Mouse (Mus musculus): ENCODE measurements at regions not wholly inside any gene's neighbourhood (a gene's known extent, or its start where the extent isn't known, plus 50 kb on each side); places are given as distances from the start of the nearest gene placed in this dataset.

DNA sequence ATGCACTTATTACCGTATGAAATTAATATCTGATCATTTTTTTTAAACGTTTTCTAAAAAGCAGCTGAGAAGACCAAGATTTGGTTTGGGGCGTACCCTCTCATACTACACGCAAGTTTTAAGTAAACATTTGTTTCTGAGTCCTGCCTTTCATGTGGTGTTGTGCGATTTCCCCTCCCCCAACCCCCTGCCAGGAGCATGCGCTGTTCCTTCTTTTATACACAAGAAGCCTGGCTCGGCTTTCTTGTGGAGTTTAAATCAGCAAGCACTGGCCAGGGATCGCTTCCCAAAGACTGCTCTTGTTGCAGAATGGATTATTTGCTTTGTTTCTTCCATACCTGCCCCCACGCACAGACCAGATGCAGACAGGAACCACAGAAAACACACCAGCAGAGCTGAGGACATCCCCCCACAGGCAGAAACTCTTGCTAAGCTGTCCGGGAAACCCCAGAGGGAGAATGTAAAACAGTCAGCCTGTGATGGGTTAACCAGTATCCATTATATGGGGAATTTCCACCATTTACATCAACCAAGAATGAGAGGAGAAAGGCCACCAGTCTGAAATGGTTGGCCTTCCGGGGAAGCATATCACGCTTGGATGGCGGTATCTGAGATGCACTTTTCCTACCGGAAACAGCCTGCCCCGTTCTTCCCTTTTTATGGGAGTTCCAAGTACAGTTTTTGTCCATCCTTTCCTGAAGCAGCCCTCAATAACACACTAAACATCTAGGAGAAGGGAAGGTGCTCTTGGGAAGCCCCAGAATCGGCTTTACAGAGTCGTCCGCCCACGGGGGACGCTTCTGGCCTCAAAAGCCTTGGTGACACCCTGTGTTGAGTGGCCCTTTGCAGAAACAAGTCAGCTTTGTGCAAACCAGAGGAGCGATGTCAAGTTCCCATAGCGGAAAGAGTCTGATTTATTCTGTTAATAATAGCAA, 91.3 kb downstream of the Tomm20 start:
- TF ChIP-seq CTCF (IDR thresholded peaks at IDR 0.05; ENCODE audit: borderline replicate concordance, extremely low read depth, insufficient read depth, insufficient read length) (no peak), POLR2A (IDR thresholded peaks at IDR 0.05; ENCODE audit: borderline replicate concordance, extremely low read depth, insufficient read depth, insufficient read length, poor library complexity, severe bottlenecking) (no peak)
- peak; percentile 52 for DNase-seq (ENCODE audit: low read depth)

GRCm38 (mm10) chr8:126852663-126853390, 92.8 kb downstream of the Tomm20 start:
- TF ChIP-seq POLR2A (IDR thresholded peaks at IDR 0.05; ENCODE audit: borderline replicate concordance, extremely low read depth, insufficient read depth, insufficient read length, poor library complexity, severe bottlenecking) (no peak), CTCF (IDR thresholded peaks at IDR 0.05; ENCODE audit: borderline replicate concordance, extremely low read depth, insufficient read depth, insufficient read length) (no peak)
- peak; percentile 45 for DNase-seq (ENCODE audit: low read depth)

DNA sequence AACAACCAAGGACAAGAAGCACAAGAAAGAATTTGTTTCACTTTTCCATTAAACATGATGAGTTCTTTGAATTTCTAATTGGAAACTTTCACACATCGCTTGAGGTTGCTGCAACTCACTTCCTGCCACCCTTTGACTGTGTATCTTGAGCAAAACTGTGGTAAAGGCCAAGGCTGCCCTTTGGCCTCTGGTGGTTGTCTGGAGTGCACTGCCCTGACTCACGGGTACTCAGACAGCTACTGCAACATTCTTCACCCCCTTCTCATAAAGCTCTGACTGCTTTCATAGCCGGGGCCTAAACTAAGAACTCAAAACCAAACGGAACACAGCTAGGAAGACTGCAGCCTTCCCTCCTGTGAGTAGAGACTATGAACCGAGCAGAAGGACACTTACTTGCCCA, 93.5 kb downstream of the Tomm20 start:
- no peak for TF ChIP-seq CTCF (IDR thresholded peaks at IDR 0.05; ENCODE audit: borderline replicate concordance, extremely low read depth, insufficient read depth, insufficient read length)
- DNase-seq (ENCODE audit: low read depth), result no peak

GRCm38 (mm10) chr8:126851780-126852179, 93.9 kb downstream of the Tomm20 start:
- no peak for DNase-seq (ENCODE audit: low read depth)
- no peak for TF ChIP-seq CTCF (IDR thresholded peaks at IDR 0.05; ENCODE audit: borderline replicate concordance, extremely low read depth, insufficient read depth, insufficient read length)
- no peak for TF ChIP-seq POLR2A (IDR thresholded peaks at IDR 0.05; ENCODE audit: borderline replicate concordance, extremely low read depth, insufficient read depth, insufficient read length, poor library complexity, severe bottlenecking)

DNA sequence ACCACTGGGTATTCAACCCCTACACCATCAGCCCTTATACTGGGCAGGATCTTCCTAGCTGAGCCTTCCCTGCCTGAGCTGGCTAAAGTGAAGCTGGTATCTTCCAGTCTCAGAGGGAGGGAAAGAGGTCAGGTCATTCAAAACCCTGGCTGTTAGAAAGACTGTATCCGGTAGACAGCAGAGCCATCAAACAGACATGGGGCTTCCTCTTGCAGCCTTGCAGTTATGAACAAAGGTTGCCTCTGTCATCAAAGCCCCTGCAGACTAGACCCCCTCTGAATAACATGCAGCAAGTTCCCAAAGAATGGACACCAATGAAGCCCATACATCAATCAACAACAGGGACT, 95.5 kb downstream of the Tomm20 start:
- no peak for DNase-seq (ENCODE audit: low read depth)
- TF ChIP-seq CTCF (IDR thresholded peaks at IDR 0.05; ENCODE audit: borderline replicate concordance, extremely low read depth, insufficient read depth, insufficient read length) (no peak), POLR2A (IDR thresholded peaks at IDR 0.05; ENCODE audit: borderline replicate concordance, extremely low read depth, insufficient read depth, insufficient read length, poor library complexity, severe bottlenecking) (no peak)

GRCm38 (mm10) chr8:126849411-126850188, 96.0 kb downstream of the Tomm20 start:
- no peak for TF ChIP-seq POLR2A (IDR thresholded peaks at IDR 0.05; ENCODE audit: borderline replicate concordance, extremely low read depth, insufficient read depth, insufficient read length, poor library complexity, severe bottlenecking)
- TF ChIP-seq CTCF (IDR thresholded peaks at IDR 0.05; ENCODE audit: borderline replicate concordance, extremely low read depth, insufficient read depth, insufficient read length), result no peak
- DNase-seq (ENCODE audit: low read depth), result no peak

DNA sequence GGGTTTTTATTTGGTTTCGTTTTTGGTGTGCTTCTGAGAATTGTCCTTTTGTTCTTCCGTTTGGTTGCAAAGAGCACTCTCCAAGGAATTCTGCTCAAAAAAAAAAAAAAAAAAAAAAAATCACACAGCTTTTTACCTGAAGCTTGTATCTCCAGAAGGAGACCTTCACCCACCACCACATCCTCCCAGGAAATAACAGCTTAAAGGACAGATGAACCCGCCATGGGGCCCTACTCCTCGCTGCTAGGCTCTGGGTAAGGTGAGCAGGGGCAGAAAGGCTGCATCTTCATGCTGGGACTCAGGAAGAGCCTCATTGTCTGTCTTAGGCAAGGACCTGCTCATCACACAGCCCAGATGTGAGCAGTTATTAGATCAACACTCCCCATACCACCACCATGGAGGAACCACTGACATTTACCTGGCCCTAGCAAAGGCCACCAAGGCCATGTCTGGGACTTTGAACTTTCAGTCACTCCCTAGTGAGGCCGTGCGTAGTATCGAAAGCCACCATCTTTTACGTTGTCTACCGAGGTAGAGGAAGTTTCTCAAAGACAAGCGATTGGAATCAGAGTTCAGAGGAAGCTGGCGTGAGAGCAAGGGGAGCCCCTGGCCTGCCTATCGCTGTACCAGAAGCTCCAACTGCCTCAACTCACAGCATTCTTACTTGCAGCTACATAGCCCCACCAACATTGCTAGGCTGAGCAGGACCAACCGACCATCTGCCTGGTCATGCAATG, 97.1 kb downstream of the Tomm20 start:
- DNase-seq (ENCODE audit: low read depth), result no peak
- TF ChIP-seq POLR2A (IDR thresholded peaks at IDR 0.05; ENCODE audit: borderline replicate concordance, extremely low read depth, insufficient read depth, insufficient read length, poor library complexity, severe bottlenecking) (no peak), CTCF (IDR thresholded peaks at IDR 0.05; ENCODE audit: borderline replicate concordance, extremely low read depth, insufficient read depth, insufficient read length) (no peak)

DNA sequence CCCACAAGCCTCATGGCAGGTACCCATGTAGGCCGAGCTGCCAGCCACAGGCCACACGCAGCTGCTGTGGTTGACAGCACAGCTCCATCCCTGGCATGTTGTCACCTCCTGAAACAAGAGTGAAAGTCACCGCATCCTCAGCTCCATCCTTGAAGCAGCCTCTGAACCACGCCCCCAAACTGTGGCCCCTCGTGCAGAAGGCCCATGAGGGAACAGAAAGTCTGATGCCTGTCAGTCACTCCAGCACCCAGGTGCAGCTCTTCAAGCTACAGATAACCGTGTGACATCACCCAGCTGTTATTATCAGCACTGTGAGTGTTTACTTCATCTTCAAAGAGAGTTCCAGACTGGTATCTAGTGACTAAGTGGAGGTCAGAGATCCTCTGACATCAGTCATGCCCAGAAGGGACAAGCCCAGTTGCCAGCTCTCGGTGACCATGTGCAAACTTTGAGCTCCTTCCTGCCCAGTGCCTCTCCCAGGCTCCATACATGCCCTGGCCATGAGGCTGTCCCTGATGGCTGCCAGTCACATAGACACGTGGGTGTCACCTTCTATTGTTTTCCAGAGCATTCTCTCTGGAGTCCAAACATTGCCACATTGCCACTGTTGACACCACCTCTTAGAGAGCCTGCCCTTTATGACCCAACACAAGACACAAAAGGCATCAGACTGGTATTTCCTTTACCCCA, 97.8 kb downstream of the Tomm20 start:
- TF ChIP-seq CTCF (IDR thresholded peaks at IDR 0.05; ENCODE audit: borderline replicate concordance, extremely low read depth, insufficient read depth, insufficient read length), result no peak
- TF ChIP-seq POLR2A (IDR thresholded peaks at IDR 0.05; ENCODE audit: borderline replicate concordance, extremely low read depth, insufficient read depth, insufficient read length, poor library complexity, severe bottlenecking), result no peak
- DNase-seq (ENCODE audit: low read depth), result no peak

- TF ChIP-seq POLR2A (IDR thresholded peaks at IDR 0.05; ENCODE audit: borderline replicate concordance, extremely low read depth, insufficient read depth, insufficient read length, poor library complexity, severe bottlenecking) (no peak), CTCF (IDR thresholded peaks at IDR 0.05; ENCODE audit: borderline replicate concordance, extremely low read depth, insufficient read depth, insufficient read length) (no peak)
- DNase-seq (ENCODE audit: low read depth), result no peak
Measured at GRCm38 (mm10) chr8:126846188-126846565, 99.5 kb downstream of the Tomm20 start.

- DNase-seq (ENCODE audit: low read depth), result no peak
- TF ChIP-seq CTCF (IDR thresholded peaks at IDR 0.05; ENCODE audit: borderline replicate concordance, extremely low read depth, insufficient read depth, insufficient read length) (no peak), POLR2A (IDR thresholded peaks at IDR 0.05; ENCODE audit: borderline replicate concordance, extremely low read depth, insufficient read depth, insufficient read length, poor library complexity, severe bottlenecking) (no peak)
Measured at GRCm38 (mm10) chr8:126845530-126846187, 100.0 kb downstream of the Tomm20 start.
